Mouse (Mus musculus) embryo, embryonic 9.5 days (tissue): Measurements from ENCODE around the gene Zbtb8os.
"Not testable (repeated sequence)": the region's sequence is repeated elsewhere in the genome, so short reads cannot be mapped to it uniquely, and the experiment has no call there.

Experiments used
- DNase-seq: peaks from one replicate; pipeline ENCODE4 v3.0.0-alpha.2; 2017; ENCODE audit errors: extremely low spot score

Gene Zbtb8os

GRCm38 (mm10) chr4:129332846-129333245 lies 2.6 kb upstream of the Zbtb8os start:
- no peak for DNase-seq

- no peak for DNase-seq
Measured at GRCm38 (mm10) chr4:129334677-129335215, 749 bp upstream of the Zbtb8os start.

DNA sequence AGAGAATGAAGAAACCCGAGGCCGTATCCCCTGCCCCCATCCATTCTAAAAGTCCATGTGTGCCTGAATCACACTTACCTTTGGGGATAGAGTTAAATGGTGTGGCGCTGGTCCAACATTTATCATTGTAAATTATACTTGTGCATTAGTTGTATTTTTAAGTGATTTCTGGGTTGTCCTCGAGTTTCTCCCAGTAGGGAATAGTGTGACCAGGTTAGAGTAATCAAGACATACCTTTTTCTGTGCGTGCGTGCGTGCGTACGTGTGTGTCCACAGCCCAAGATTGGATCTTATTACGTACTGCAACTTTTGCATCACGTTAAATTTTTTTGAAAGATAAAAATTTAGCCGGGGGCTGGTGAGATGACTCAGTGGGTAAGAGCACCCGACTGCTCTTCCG lies 796 bp downstream of the Zbtb8os start:
- no peak for DNase-seq

DNA sequence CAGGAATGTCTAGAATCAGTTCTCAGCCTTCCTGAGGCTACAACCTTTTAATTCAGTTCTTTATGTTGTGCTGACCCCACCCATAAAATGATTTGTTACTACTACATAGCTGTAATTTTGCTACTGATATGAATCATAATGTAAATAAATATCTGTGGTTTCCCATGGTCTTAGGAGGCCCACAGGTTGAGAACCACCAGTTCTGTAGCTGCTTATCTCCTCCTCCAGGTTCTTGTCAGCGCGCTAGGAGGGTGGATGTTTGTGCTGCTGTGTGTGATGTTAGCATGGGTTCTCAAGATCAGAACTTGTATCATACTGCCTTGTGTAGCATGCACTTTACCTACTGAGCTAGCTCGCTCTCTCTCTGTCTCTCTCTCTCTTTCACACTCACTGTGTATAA lies 4.2 kb downstream of the Zbtb8os start:
- no peak for DNase-seq

DNA sequence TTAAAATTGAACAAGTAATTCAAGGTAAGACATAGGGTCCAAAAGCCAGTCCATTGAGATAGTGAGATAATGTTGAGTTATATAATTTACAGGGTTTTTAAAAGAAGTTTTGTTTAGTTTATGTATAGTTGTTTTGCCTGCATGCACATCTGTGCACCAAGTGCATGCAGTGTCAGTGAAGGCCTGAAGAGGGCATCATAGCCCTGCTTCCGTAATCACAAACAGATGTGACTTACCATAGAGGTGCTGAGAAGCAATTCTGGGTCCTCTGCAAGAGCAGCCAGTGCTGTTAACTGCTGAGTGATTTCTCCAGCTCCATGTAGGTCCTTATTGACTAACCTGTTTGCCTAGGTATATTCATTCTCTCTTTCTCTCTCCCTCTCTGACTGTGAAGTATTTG lies 6.4 kb downstream of the Zbtb8os start:
- no peak for DNase-seq

GRCm38 (mm10) chr4:129342705-129343104 lies 7.2 kb downstream of the Zbtb8os start:
- DNase-seq = no peak

- DNase-seq = no peak
Measured at GRCm38 (mm10) chr4:129346481-129347154, 11.1 kb downstream of the Zbtb8os start.

DNA sequence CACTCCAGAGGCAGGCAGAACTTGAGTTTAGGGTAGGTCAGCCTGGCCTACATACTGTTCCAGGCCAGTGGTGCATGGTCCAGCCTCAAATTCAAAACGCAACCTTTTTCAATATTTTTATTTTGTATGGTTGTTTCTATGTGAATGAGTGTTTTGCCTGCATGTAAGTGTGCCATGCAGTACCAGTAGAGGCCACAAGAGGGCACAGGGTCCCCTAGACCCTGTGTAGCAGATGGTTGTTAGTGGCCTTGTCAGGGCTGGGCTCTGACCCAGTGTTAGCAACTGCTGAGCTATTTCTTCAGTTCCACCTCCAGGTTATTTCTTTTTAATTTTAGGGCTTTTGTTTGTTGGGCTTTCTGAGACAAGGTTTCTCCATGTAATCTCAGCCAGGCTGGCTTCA lies 15.1 kb downstream of the Zbtb8os start:
- DNase-seq = peak; percentile 78

GRCm38 (mm10) chr4:129351111-129351510 lies 15.6 kb downstream of the Zbtb8os start:
- no peak for DNase-seq

DNA sequence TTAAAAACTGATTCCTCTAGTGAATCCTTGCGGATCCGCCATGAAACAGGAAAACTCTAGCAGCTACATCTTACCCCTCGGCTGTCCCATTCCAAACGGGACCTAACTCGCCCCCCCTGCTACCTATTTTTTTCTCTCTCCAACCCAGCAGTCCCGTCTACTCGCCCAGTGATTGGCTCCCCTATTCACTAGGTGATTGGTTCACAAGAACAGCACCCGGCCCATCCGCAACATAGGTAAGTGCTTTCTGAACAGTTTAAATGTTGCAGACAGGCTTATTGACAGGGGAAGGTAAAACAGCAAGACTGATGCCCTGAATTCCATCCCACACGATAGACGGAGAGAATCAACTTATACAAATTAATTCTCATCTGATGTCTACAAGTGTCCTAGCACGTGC lies 17.7 kb downstream of the Zbtb8os start:
- no peak for DNase-seq

GRCm38 (mm10) chr4:129354236-129354635 lies 18.7 kb downstream of the Zbtb8os start:
- DNase-seq = no peak

GRCm38 (mm10) chr4:129357613-129358163 lies 22.2 kb downstream of the Zbtb8os start:
- DNase-seq = no peak

- DNase-seq = not testable (repeated sequence)
Measured at GRCm38 (mm10) chr4:129362238-129362637, 26.7 kb downstream of the Zbtb8os start.

- DNase-seq = no peak
Measured at GRCm38 (mm10) chr4:129362771-129363170, 27.3 kb downstream of the Zbtb8os start.

- DNase-seq = no peak
Measured at GRCm38 (mm10) chr4:129363463-129363862, 28.0 kb downstream of the Zbtb8os start.

DNA sequence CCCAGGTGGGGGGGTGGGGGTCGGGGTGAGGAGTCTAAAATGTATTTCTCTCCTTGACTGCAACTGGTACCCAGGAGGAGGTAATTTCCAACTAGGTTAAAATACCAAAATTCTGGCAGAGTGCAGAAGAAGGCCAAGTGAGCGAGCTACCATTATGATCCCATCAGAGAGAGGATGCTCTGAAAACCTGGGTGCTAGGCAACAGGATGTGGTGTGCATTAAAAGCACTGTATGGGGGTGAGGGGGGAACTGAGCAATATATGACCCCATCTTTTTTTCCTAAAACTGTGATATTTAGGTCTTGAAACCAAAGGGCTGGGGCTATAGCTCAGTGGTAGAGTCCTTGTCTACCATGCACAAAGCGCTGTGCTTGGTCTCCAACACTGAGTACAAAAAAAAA lies 28.9 kb downstream of the Zbtb8os start:
- no peak for DNase-seq

DNA sequence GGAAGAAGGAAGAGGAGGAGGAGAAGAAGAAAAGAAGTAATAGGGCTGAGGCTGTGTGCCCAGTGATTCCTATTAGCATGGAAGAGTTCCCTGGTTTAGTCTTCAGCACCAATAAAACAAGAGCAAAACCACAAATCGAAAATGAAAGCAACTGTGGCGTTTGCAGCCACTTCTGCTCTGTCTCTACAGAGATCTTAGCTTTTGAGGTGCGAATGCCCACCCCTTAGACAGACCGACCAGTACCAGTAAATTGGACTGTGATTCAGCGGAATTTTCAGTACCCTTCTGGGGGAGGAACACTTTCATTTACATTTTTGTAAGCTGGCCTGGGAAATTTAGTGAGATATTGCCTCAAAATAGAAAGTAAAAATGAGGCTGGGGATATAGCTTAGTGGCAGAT lies 29.7 kb downstream of the Zbtb8os start:
- DNase-seq = no peak

DNA sequence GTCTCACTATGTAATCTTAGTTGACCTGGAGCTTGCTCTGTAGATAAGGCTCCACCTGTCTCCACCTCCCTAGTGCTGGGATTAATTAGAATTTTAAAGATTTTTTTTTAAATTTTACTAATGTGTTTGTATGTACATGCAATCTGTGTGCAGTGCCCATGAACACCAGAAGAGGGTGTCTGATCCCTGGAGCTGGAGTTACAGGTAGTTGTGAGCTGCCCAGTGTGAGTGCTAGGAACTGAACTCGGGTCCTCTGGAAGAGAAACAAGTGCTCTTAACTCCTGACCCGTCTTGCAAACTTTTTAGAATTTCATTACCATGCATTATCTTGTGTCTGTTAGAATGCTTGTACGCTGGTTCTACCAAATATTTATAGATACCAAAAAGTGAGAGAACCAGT lies 35.9 kb downstream of the Zbtb8os start:
- DNase-seq = no peak

DNA sequence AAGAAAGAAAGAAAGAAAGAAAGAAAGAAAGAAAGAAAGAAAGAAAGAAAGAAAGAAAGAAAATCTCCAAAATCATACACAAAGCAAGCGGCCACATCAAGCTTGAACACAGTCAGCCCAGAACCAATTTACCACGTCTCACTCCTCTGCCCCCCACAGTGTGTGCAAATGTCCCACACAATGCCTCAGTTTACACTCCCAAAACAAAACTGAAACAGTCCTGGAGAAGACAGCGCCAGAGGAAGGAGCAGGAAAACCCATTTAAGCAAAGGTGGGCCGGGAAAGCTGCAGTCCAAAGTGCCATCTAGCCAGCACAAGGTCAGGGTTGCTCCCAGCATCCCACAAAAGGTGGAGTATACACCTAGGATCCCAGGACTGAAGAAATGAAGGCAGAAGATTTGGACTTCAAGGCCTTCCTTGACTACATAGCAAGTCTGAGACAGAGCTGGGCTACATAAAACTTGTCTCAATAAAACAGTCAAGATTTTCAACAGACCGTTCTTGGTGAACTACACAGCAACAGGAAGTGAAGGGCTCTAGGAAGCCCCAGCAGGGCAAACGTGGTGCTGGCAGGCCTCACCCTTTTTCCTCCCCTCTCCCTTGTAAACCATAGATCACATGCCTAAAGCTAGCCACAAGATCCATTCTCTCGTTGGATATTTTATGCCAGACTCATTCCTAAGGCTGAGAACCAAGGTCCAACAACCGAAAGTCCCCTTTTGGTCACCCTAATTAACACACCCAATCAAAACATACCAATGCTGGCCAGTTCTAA lies 37.9 kb downstream of the Zbtb8os start:
- no peak for DNase-seq

GRCm38 (mm10) chr4:129374219-129374755 lies 38.8 kb downstream of the Zbtb8os start:
- no peak for DNase-seq

DNA sequence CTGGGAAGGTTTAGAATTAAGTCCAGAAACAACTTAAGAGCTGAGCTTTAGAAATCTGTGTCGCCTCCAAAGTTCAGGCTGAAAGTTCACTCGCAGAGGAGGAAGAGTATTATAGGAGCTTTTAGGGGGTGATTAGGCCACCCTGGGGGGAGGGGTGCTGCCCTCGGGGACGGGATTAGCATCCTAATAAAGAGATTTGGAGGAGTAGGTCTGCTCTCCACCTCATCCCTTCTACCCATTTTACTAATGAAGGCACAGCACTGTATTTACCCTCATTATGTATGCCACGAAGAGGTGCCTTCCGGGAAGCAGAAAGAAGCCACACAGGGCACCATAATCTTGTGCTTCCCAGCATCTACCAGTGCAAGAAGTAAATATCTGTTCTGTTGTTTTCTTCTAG lies 39.5 kb downstream of the Zbtb8os start:
- DNase-seq = no peak

DNA sequence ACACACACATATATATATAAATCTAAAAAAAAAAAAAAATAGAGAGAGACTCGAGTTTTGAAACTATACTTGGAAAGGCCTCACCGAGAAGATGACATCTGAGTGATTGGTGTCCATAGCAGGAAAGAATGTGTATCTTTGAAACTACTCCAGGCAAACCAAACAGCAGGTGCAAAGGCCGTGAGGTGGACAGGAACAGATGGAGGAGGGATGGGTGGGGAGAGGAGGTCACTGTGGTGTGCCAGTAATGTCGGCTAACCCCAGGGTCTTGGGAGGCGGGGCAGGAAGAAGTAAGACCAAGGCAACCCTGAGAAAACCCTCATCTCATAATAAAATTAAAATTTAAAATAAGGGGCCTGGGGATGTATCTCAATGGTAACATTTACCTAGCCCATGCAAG lies 40.3 kb downstream of the Zbtb8os start:
- DNase-seq = no peak
